ENCODE assay signal across 9 mouse cellular contexts in genomic region chr2:50272165-50272564, GRCm38 (mm10). TPM values are rescaled to one million over a fixed set of nuclear protein-coding genes. Genes with fewer than 3 reads are reported as not detected.
DNase-seq lines count a peak whose midpoint lies in the region; ATAC-seq and TF ChIP-seq lines count a peak whose summit lies in the region.
"Had no signal": no experiment of that assay in that cellular context is flagged by ENCODE, and none has a peak within 500 bp of the region (broad histone marks: within the 10 kb centered on the region; RNA-seq: fewer than 3 reads in every experiment).

No protein-coding gene starts in this region.

- DNase-seq in kidney, adult 2 months, result peak; percentile 48
- no peak for DNase-seq in kidney, adult 18-20 months
- peak; percentile 85 for DNase-seq in midbrain, postnatal 0 days (ENCODE audit: low spot score)
- DNase-seq in embryo, embryonic 10 days (ENCODE audit: low spot score), result peak; percentile 49
- DNase-seq in stomach, postnatal 0 days (ENCODE audit: low spot score), result no peak
- no peak for DNase-seq in thymus, postnatal 10 days (ENCODE audit: low spot score in 2 of 2)
- DNase-seq: adrenal gland, postnatal 25 days had no signal

- TF ChIP-seq EP300 in stomach, postnatal 0 days (optimal IDR thresholded peaks at IDR 0.05), result no peak

- no peak for ATAC-seq in midbrain, postnatal 0 days (ENCODE audit: low FRiP score)
- no peak for ATAC-seq in midbrain, embryonic 16.5 days
- no peak for ATAC-seq in stomach, postnatal 0 days (ENCODE audit: low FRiP score, low TSS enrichment)

- H3K36me3 ChIP-seq in kidney, adult 2 months (ENCODE audit: control insufficient read depth, insufficient read depth, low read length), result no peaks in the 10 kb centered on the region; the same call in 1 of the 2 replicates
- no peaks in the 10 kb centered on the region for H3K36me3 ChIP-seq in midbrain, postnatal 0 days (ENCODE audit: insufficient read depth, low read length)
- no peaks in the 10 kb centered on the region for H3K36me3 ChIP-seq in midbrain, embryonic 16.5 days (ENCODE audit: control insufficient read depth, insufficient read depth, low read length)
- no peaks in the 10 kb centered on the region for H3K36me3 ChIP-seq in stomach, postnatal 0 days (ENCODE audit: control insufficient read depth, insufficient read depth, low read length)
- H3K36me3 ChIP-seq: neural tube, embryonic 12.5 days had no signal

- no peak overlapping the region for H3K9ac ChIP-seq in midbrain, postnatal 0 days (replicated peaks; ENCODE audit: low read length, poor library complexity, severe bottlenecking)
- no peak overlapping the region for H3K9ac ChIP-seq in midbrain, embryonic 16.5 days (ENCODE audit: low read depth, low read length)
- H3K9ac ChIP-seq in stomach, postnatal 0 days (ENCODE audit: low read length), result no peak overlapping the region
- H3K9ac ChIP-seq: neural tube, embryonic 12.5 days had no signal

- no peak overlapping the region for H3K4me3 ChIP-seq in kidney, adult 2 months (ENCODE audit: insufficient read depth, low read depth, low read length)
- H3K4me3 ChIP-seq in midbrain, postnatal 0 days (ENCODE audit: low read depth, low read length), result no peak overlapping the region
- no peak overlapping the region for H3K4me3 ChIP-seq in midbrain, embryonic 16.5 days (ENCODE audit: low read depth, low read length)
- H3K4me3 ChIP-seq in stomach, postnatal 0 days (ENCODE audit: low read depth, low read length), result no peak overlapping the region
- H3K4me3 ChIP-seq: neural tube, embryonic 12.5 days had no signal

- H3K27ac ChIP-seq in kidney, adult 2 months (ENCODE audit: insufficient read depth, low read depth, low read length), result no peak overlapping the region
- no peak overlapping the region for H3K27ac ChIP-seq in midbrain, postnatal 0 days (ENCODE audit: low read depth, low read length)
- no peak overlapping the region for H3K27ac ChIP-seq in midbrain, embryonic 16.5 days (ENCODE audit: low read length)
- H3K27ac ChIP-seq in stomach, postnatal 0 days (replicated peaks), result no peak overlapping the region
- H3K27ac ChIP-seq: neural tube, embryonic 12.5 days had no signal

- no peaks in the 10 kb centered on the region for H3K27me3 ChIP-seq in kidney, adult 2 months (replicated peaks; ENCODE audit: control insufficient read depth, insufficient read depth, low read length)
- H3K27me3 ChIP-seq in midbrain, postnatal 0 days (ENCODE audit: insufficient read depth, low read length), result no peaks in the 10 kb centered on the region
- no peaks in the 10 kb centered on the region for H3K27me3 ChIP-seq in midbrain, embryonic 16.5 days (ENCODE audit: control insufficient read depth, insufficient read depth, low read depth, low read length)
- no peaks in the 10 kb centered on the region for H3K27me3 ChIP-seq in stomach, postnatal 0 days (ENCODE audit: control insufficient read depth, insufficient read depth, low read length)
- H3K27me3 ChIP-seq: neural tube, embryonic 12.5 days had no signal

- H3K9me3 ChIP-seq in midbrain, postnatal 0 days (ENCODE audit: low read length), result no peaks in the 10 kb centered on the region
- no peaks in the 10 kb centered on the region for H3K9me3 ChIP-seq in midbrain, embryonic 16.5 days (replicated peaks; ENCODE audit: control insufficient read depth, low read length, poor library complexity, severe bottlenecking)
- no peaks in the 10 kb centered on the region for H3K9me3 ChIP-seq in stomach, postnatal 0 days (ENCODE audit: control insufficient read depth, low read length)
- H3K9me3 ChIP-seq: neural tube, embryonic 12.5 days had no signal

- WGBS in kidney, adult 2 months, result 18% methylated on average over 5 of the region's 5 CpGs
- WGBS in midbrain, postnatal 0 days, result 30% methylated on average over 5 of the region's 5 CpGs
- WGBS in midbrain, embryonic 16.5 days, result 38% methylated on average over 5 of the region's 5 CpGs
- WGBS in stomach, postnatal 0 days, result 28% methylated on average over 5 of the region's 5 CpGs

- no peak for TF ChIP-seq POLR2A in kidney, adult 2 months (IDR thresholded peaks at IDR 0.05; ENCODE audit: low read depth, low read length)

- H3K4me1 ChIP-seq in kidney, adult 2 months (ENCODE audit: control insufficient read depth, insufficient read depth, low read length), result peaks cover 3% of the 10 kb centered on the region; the same call in 1 of the 2 replicates
- H3K4me1 ChIP-seq in midbrain, postnatal 0 days (ENCODE audit: insufficient read depth, low read length), result no peaks in the 10 kb centered on the region
- no peaks in the 10 kb centered on the region for H3K4me1 ChIP-seq in midbrain, embryonic 16.5 days (ENCODE audit: control insufficient read depth, insufficient read depth, low read length)
- H3K4me1 ChIP-seq in stomach, postnatal 0 days (replicated peaks; ENCODE audit: control insufficient read depth, insufficient read depth), result no peaks in the 10 kb centered on the region
- H3K4me1 ChIP-seq: neural tube, embryonic 12.5 days had no signal

- 0 out of 2 replicates have a peak, but pooled peaks have one; percentile 10 for TF ChIP-seq CTCF in kidney, adult 2 months (conservative IDR thresholded peaks at IDR 0.05; ENCODE audit: insufficient read depth, insufficient read length, low read depth, low read length)
- peak; percentile 88 for TF ChIP-seq CTCF in midbrain, postnatal 0 days (IDR thresholded peaks at IDR 0.05)
- peak; percentile 81 for TF ChIP-seq CTCF in stomach, postnatal 0 days (IDR thresholded peaks at IDR 0.05; ENCODE audit: low read depth)

- no peak overlapping the region for H3K4me2 ChIP-seq in midbrain, postnatal 0 days (ENCODE audit: low read depth, low read length, poor library complexity, severe bottlenecking)
- no peak overlapping the region for H3K4me2 ChIP-seq in midbrain, embryonic 16.5 days (ENCODE audit: low read length)
- H3K4me2 ChIP-seq in stomach, postnatal 0 days (replicated peaks; ENCODE audit: low read depth), result no peak overlapping the region
- H3K4me2 ChIP-seq: neural tube, embryonic 12.5 days had no signal

RNA-seq across cellular contexts. Expression of gene Mmadhc, which starts 24.4 kb away (rescaled TPM):
- polyA plus RNA-seq in kidney, adult 2 months (2012; rRNA removed), result 48.4 and 58.6 TPM in 2 replicates
- 56.8 and 58.0 TPM in 2 replicates for total RNA-seq in midbrain, postnatal 0 days (2014; rRNA removed)
- polyA plus RNA-seq in midbrain, postnatal 0 days (2015; fragmentation: Nextera tagmentation; extraction: Ambion mirVana), result 126 and 130 TPM in 2 replicates
- polyA plus RNA-seq in midbrain, embryonic 16.5 days (2015; fragmentation: Nextera tagmentation; extraction: Ambion mirVana), result 126 TPM in 2 replicates
- polyA plus RNA-seq in stomach, postnatal 0 days (2015; fragmentation: Nextera tagmentation; extraction: Ambion mirVana), result 147 and 149 TPM in 2 replicates

Comparison
In these comparisons a context has a peak if more than half of its experiments do, and no peak if none do; other contexts are left out.
1. DNase-seq: peak in kidney, adult 2 months (single experiment), midbrain, postnatal 0 days (single experiment) and embryo, embryonic 10 days (single experiment); none in kidney, adult 18-20 months (single experiment), stomach, postnatal 0 days (single experiment) and thymus, postnatal 10 days (0 of 2).
2. CTCF ChIP-seq: peak in every context shown above with its lines; median percentile 88 in midbrain, postnatal 0 days; 81 in stomach, postnatal 0 days; 10 in kidney, adult 2 months.